ENCODE assay signal across 11 mouse cellular contexts in the genomic region with DNA sequence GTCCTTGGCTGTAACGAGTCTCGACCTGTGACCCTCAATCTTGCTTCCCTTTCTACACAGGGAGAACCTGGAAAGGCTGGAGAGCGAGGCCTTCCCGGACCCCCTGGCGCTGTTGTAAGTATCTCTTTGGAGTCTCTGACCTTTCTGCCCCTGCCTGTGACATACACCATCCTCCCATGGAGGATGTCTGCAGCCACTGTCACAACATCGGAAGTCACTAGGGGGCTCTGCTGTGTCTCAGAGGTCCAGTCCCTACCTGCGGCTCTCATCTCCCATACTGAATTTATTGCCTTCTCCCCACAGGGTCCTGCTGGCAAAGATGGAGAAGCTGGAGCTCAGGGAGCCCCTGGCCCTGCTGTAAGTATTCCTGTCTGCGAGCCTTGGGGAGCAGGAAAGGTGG. TPM values are rescaled to one million over a fixed set of nuclear protein-coding genes. Genes with fewer than 3 reads are reported as not detected.
A peak's percentile ranks its signal among the peaks of the same experiment; 100 is the strongest.
DNase-seq lines count a peak whose midpoint lies in the region; ATAC-seq lines count a peak whose summit lies in the region.
"Had no signal": no experiment of that assay in that cellular context is flagged by ENCODE, and none has a peak within 500 bp of the region (broad histone marks: within the 10 kb centered on the region; RNA-seq: fewer than 3 reads in every experiment).

No protein-coding gene starts in this region.

- no peaks in the 10 kb centered on the region for H3K4me1 ChIP-seq in heart, embryonic 16.5 days (ENCODE audit: control insufficient read depth, insufficient read depth, low read length)
- no peaks in the 10 kb centered on the region for H3K4me1 ChIP-seq in heart, embryonic 12.5 days (replicated peaks)
- 0 out of 2 replicates have a peak, but pooled peaks cover 4% of the 10 kb centered on the region for H3K4me1 ChIP-seq in lung, embryonic 15.5 days
- peaks cover 15% of the 10 kb centered on the region; the same call in 1 of the 2 replicates for H3K4me1 ChIP-seq in intestine, embryonic 15.5 days (replicated peaks)
- H3K4me1 ChIP-seq: hindbrain, embryonic 13.5 days had no signal

- no peak for DNase-seq in lung, adult 18-20 months
- DNase-seq in thymus, postnatal 25 days: peak; percentile 28
- no peak for DNase-seq in adrenal gland, adult 8-10 months

- no peak overlapping the region for H3K9ac ChIP-seq in heart, embryonic 16.5 days (ENCODE audit: low read length)
- no peak overlapping the region for H3K9ac ChIP-seq in heart, embryonic 12.5 days
- no peak overlapping the region for H3K9ac ChIP-seq in lung, embryonic 15.5 days
- H3K9ac ChIP-seq in intestine, embryonic 15.5 days: no peak overlapping the region
- H3K9ac ChIP-seq: hindbrain, embryonic 13.5 days had no signal

- no peak for ATAC-seq in heart, embryonic 16.5 days (replicated peaks; ENCODE audit: extremely low read depth, insufficient read depth, low FRiP score)
- no peak for ATAC-seq in heart, embryonic 12.5 days (ENCODE audit: insufficient number of reproducible peaks, low FRiP score)
- ATAC-seq in lung, embryonic 15.5 days (ENCODE audit: borderline replicate concordance, extremely low read depth, low FRiP score, low TSS enrichment): no peak
- ATAC-seq in intestine, embryonic 15.5 days: no peak
- no peak for ATAC-seq in cerebellum, adult (ENCODE audit: insufficient number of reproducible peaks, low FRiP score, low TSS enrichment)

- 26% methylated on average over 8 of the region's 8 CpGs for WGBS in heart, embryonic 16.5 days
- 28% methylated on average over 8 of the region's 8 CpGs for WGBS in heart, embryonic 12.5 days
- 32% methylated on average over 8 of the region's 8 CpGs for WGBS in lung, embryonic 15.5 days
- 28% methylated on average over 8 of the region's 8 CpGs for WGBS in intestine, embryonic 15.5 days

- H3K27ac ChIP-seq in heart, embryonic 16.5 days (ENCODE audit: low read length): peak overlapping the region; percentile 63
- H3K27ac ChIP-seq in heart, embryonic 12.5 days (ENCODE audit: poor library complexity, severe bottlenecking): no peak overlapping the region
- peak overlapping the region; percentile 17; the same call in 1 of the 2 replicates for H3K27ac ChIP-seq in lung, embryonic 15.5 days
- peak overlapping the region; percentile 54; the same call in 1 of the 2 replicates for H3K27ac ChIP-seq in intestine, embryonic 15.5 days
- H3K27ac ChIP-seq: hindbrain, embryonic 13.5 days; macrophage had no signal

- H3K36me3 ChIP-seq in heart, embryonic 16.5 days (ENCODE audit: control insufficient read depth, insufficient read depth): no peaks in the 10 kb centered on the region
- peaks cover 27% of the 10 kb centered on the region for H3K36me3 ChIP-seq in heart, embryonic 12.5 days
- H3K36me3 ChIP-seq in lung, embryonic 15.5 days: peaks cover 93% of the 10 kb centered on the region
- peaks cover 16% of the 10 kb centered on the region for H3K36me3 ChIP-seq in intestine, embryonic 15.5 days
- H3K36me3 ChIP-seq: hindbrain, embryonic 13.5 days had no signal

- H3K27me3 ChIP-seq in heart, embryonic 16.5 days (ENCODE audit: control insufficient read depth, insufficient read depth, low read length): peaks cover 9% of the 10 kb centered on the region
- peaks cover 67% of the 10 kb centered on the region for H3K27me3 ChIP-seq in heart, embryonic 12.5 days (replicated peaks)
- H3K27me3 ChIP-seq in lung, embryonic 15.5 days: no peaks in the 10 kb centered on the region
- H3K27me3 ChIP-seq in intestine, embryonic 15.5 days (replicated peaks): no peaks in the 10 kb centered on the region

- no peak overlapping the region for H3K4me3 ChIP-seq in heart, embryonic 16.5 days (ENCODE audit: low read length)
- H3K4me3 ChIP-seq in heart, embryonic 12.5 days: no peak overlapping the region
- H3K4me3 ChIP-seq in lung, embryonic 15.5 days: no peak overlapping the region
- H3K4me3 ChIP-seq in intestine, embryonic 15.5 days (replicated peaks): no peak overlapping the region
- H3K4me3 ChIP-seq: hindbrain, embryonic 13.5 days had no signal

- no peak overlapping the region for H3K4me2 ChIP-seq in heart, embryonic 16.5 days (ENCODE audit: low read depth, low read length)
- H3K4me2 ChIP-seq in heart, embryonic 12.5 days: no peak overlapping the region
- H3K4me2 ChIP-seq in lung, embryonic 15.5 days: no peak overlapping the region
- H3K4me2 ChIP-seq in intestine, embryonic 15.5 days (replicated peaks): no peak overlapping the region
- H3K4me2 ChIP-seq: hindbrain, embryonic 13.5 days had no signal

- no peaks in the 10 kb centered on the region for H3K9me3 ChIP-seq in heart, embryonic 16.5 days (replicated peaks; ENCODE audit: control insufficient read depth, low read length)
- no peaks in the 10 kb centered on the region for H3K9me3 ChIP-seq in heart, embryonic 12.5 days (replicated peaks)
- no peaks in the 10 kb centered on the region for H3K9me3 ChIP-seq in lung, embryonic 15.5 days
- H3K9me3 ChIP-seq in intestine, embryonic 15.5 days: no peaks in the 10 kb centered on the region
- H3K9me3 ChIP-seq: hindbrain, embryonic 13.5 days had no signal

RNA-seq across cellular contexts. Expression of a gene that starts 8.3 kb away (rescaled TPM):
- polyA plus RNA-seq in heart, embryonic 16.5 days (2015; fragmentation: Nextera tagmentation; extraction: Ambion mirVana): 669 and 799 TPM in 2 replicates
- polyA plus RNA-seq in heart, embryonic 12.5 days (2016; fragmentation: Nextera tagmentation; extraction: Ambion mirVana): 404 and 446 TPM in 2 replicates
- polyA plus RNA-seq in lung, embryonic 15.5 days (2015; fragmentation: Nextera tagmentation; extraction: Ambion mirVana): 1,191 and 1,256 TPM in 2 replicates
- polyA plus RNA-seq in intestine, embryonic 15.5 days (2015; fragmentation: Nextera tagmentation; extraction: Ambion mirVana): 984 and 1,087 TPM in 2 replicates
- total RNA-seq in adrenal gland, adult 8-10 months (2022): 10 to 100 TPM; 25.9 to 57.5 (median 32.5) TPM

RNA-seq across cellular contexts. Expression of a gene that starts 23.1 kb away (rescaled TPM):
- 0.33 TPM in 1 of 2 replicates, not detected in the other for polyA plus RNA-seq in heart, embryonic 16.5 days (2015; fragmentation: Nextera tagmentation; extraction: Ambion mirVana)
- 0.30 TPM in 1 of 2 replicates, not detected in the other for polyA plus RNA-seq in heart, embryonic 12.5 days (2016; fragmentation: Nextera tagmentation; extraction: Ambion mirVana)
- polyA plus RNA-seq in lung, embryonic 15.5 days (2015; fragmentation: Nextera tagmentation; extraction: Ambion mirVana): not detected in 2 replicates
- not detected in 2 replicates for polyA plus RNA-seq in intestine, embryonic 15.5 days (2015; fragmentation: Nextera tagmentation; extraction: Ambion mirVana)
- total RNA-seq in adrenal gland, adult 8-10 months (2022): not detected
- total RNA-seq: left cerebral cortex, adult 18-20 months had no signal
- polyA plus RNA-seq: hindbrain, embryonic 13.5 days; macrophage had no signal

RNA-seq across cellular contexts. Expression of a gene that starts 31.8 kb away (rescaled TPM):
- 27.9 and 29.4 TPM in 2 replicates for polyA plus RNA-seq in heart, embryonic 16.5 days (2015; fragmentation: Nextera tagmentation; extraction: Ambion mirVana)
- 20.6 and 26.6 TPM in 2 replicates for polyA plus RNA-seq in heart, embryonic 12.5 days (2016; fragmentation: Nextera tagmentation; extraction: Ambion mirVana)
- 0.69 and 0.96 TPM in 2 replicates for polyA plus RNA-seq in lung, embryonic 15.5 days (2015; fragmentation: Nextera tagmentation; extraction: Ambion mirVana)
- 0.19 TPM in 1 of 2 replicates, not detected in the other for polyA plus RNA-seq in intestine, embryonic 15.5 days (2015; fragmentation: Nextera tagmentation; extraction: Ambion mirVana)
- total RNA-seq in adrenal gland, adult 8-10 months (2022): not detected
- total RNA-seq: left cerebral cortex, adult 18-20 months had no signal
- polyA plus RNA-seq: macrophage had no signal

RNA-seq across cellular contexts. Expression of a gene that starts 46.5 kb away (rescaled TPM):
- polyA plus RNA-seq in heart, embryonic 16.5 days (2015; fragmentation: Nextera tagmentation; extraction: Ambion mirVana): 5.8 and 6.4 TPM in 2 replicates
- polyA plus RNA-seq in heart, embryonic 12.5 days (2016; fragmentation: Nextera tagmentation; extraction: Ambion mirVana): 10.4 and 12.2 TPM in 2 replicates
- 8.8 and 9.3 TPM in 2 replicates for polyA plus RNA-seq in lung, embryonic 15.5 days (2015; fragmentation: Nextera tagmentation; extraction: Ambion mirVana)
- 6.8 and 8.1 TPM in 2 replicates for polyA plus RNA-seq in intestine, embryonic 15.5 days (2015; fragmentation: Nextera tagmentation; extraction: Ambion mirVana)
- total RNA-seq in adrenal gland, adult 8-10 months (2022): 100 to 1,000 TPM; 116 to 149 (median 131) TPM

Comparison
In these comparisons a context has a peak if more than half of its experiments do, and no peak if none do; other contexts are left out.
1. RNA of a gene that starts 31.8 kb away (polyA plus RNA-seq): 27.9 to 29.4 TPM in heart, embryonic 16.5 days and 20.6 to 26.6 TPM in heart, embryonic 12.5 days; 0.69 to 0.96 TPM in lung, embryonic 15.5 days and 0.19 TPM in intestine, embryonic 15.5 days; every median in the first group is over 10 times any median in the second.